Mouse (Mus musculus): Measurements from ENCODE around the gene Rnft1. TPM values are rescaled to one million over a fixed set of nuclear protein-coding genes. Genes with fewer than 3 reads are reported as not detected.
A peak's percentile ranks its signal among the peaks of the same experiment; 100 is the strongest.
"Not testable (repeated sequence)": the region's sequence is repeated elsewhere in the genome, so short reads cannot be mapped to it uniquely, and the experiment has no call there.

Gene Rnft1
- total RNA-seq (2015; ENCODE audit: low replicate concordance) (1.4 and 2.1 TPM in 2 replicates), total RNA-seq (2017; ENCODE audit: low replicate concordance) (1.1 and 2.8 TPM in 2 replicates)

- ATAC-seq (replicated peaks; ENCODE audit: low FRiP score, poor library complexity, severe bottlenecking), result peak; percentile 96
These were observed at the start of gene Rnft1 for GRCm38 (mm10) chr11:86484101-86484868. TSS of gene Rnft1 (plus strand) at chr11:86484657.

- ATAC-seq (replicated peaks; ENCODE audit: low FRiP score, poor library complexity, severe bottlenecking), result no peak
These were observed 47.6 kb upstream of the Rnft1 start for GRCm38 (mm10) chr11:86436843-86437242.

GRCm38 (mm10) chr11:86438261-86438660, 46.2 kb upstream of the Rnft1 start:
- ATAC-seq (replicated peaks; ENCODE audit: low FRiP score, poor library complexity, severe bottlenecking), result no peak

- ATAC-seq (replicated peaks; ENCODE audit: low FRiP score, poor library complexity, severe bottlenecking), result no peak
These were observed 43.7 kb upstream of the Rnft1 start for GRCm38 (mm10) chr11:86440791-86441190.

GRCm38 (mm10) chr11:86453991-86454390, 30.5 kb upstream of the Rnft1 start:
- ATAC-seq (replicated peaks; ENCODE audit: low FRiP score, poor library complexity, severe bottlenecking), result no peak

- no peak for ATAC-seq (replicated peaks; ENCODE audit: low FRiP score, poor library complexity, severe bottlenecking)
These were observed 26.9 kb upstream of the Rnft1 start for GRCm38 (mm10) chr11:86457545-86457944.

GRCm38 (mm10) chr11:86458866-86459265, 25.6 kb upstream of the Rnft1 start:
- ATAC-seq (replicated peaks; ENCODE audit: low FRiP score, poor library complexity, severe bottlenecking), result no peak

GRCm38 (mm10) chr11:86462579-86462978, 21.9 kb upstream of the Rnft1 start:
- ATAC-seq (replicated peaks; ENCODE audit: low FRiP score, poor library complexity, severe bottlenecking), result no peak

- not testable (repeated sequence) for ATAC-seq (replicated peaks; ENCODE audit: low FRiP score, poor library complexity, severe bottlenecking)
These were observed 20.2 kb upstream of the Rnft1 start for GRCm38 (mm10) chr11:86464275-86464674.

- ATAC-seq (replicated peaks; ENCODE audit: low FRiP score, poor library complexity, severe bottlenecking), result no peak
These were observed 16.1 kb upstream of the Rnft1 start for GRCm38 (mm10) chr11:86468345-86468744.

GRCm38 (mm10) chr11:86468971-86469370, 15.5 kb upstream of the Rnft1 start:
- no peak for ATAC-seq (replicated peaks; ENCODE audit: low FRiP score, poor library complexity, severe bottlenecking)

GRCm38 (mm10) chr11:86471785-86472184, 12.7 kb upstream of the Rnft1 start:
- ATAC-seq (replicated peaks; ENCODE audit: low FRiP score, poor library complexity, severe bottlenecking), result no peak

GRCm38 (mm10) chr11:86472771-86473171, 11.7 kb upstream of the Rnft1 start:
- ATAC-seq (replicated peaks; ENCODE audit: low FRiP score, poor library complexity, severe bottlenecking), result no peak

- ATAC-seq (replicated peaks; ENCODE audit: low FRiP score, poor library complexity, severe bottlenecking), result no peak
These were observed 10.9 kb upstream of the Rnft1 start for GRCm38 (mm10) chr11:86473576-86473975.

- ATAC-seq (replicated peaks; ENCODE audit: low FRiP score, poor library complexity, severe bottlenecking), result peak; percentile 62
These were observed 553 bp downstream of the Rnft1 start for GRCm38 (mm10) chr11:86484910-86485510.

- ATAC-seq (replicated peaks; ENCODE audit: low FRiP score, poor library complexity, severe bottlenecking), result no peak
These were observed 6.3 kb downstream of the Rnft1 start for GRCm38 (mm10) chr11:86490782-86491181.

GRCm38 (mm10) chr11:86497356-86497755, 12.9 kb downstream of the Rnft1 start:
- no peak for ATAC-seq (replicated peaks; ENCODE audit: low FRiP score, poor library complexity, severe bottlenecking)

- no peak for ATAC-seq (replicated peaks; ENCODE audit: low FRiP score, poor library complexity, severe bottlenecking)
These were observed 13.5 kb downstream of the Rnft1 start for GRCm38 (mm10) chr11:86497908-86498307.

- ATAC-seq (replicated peaks; ENCODE audit: low FRiP score, poor library complexity, severe bottlenecking), result no peak
These were observed 16.3 kb downstream of the Rnft1 start for GRCm38 (mm10) chr11:86500795-86501194.

- no peak for ATAC-seq (replicated peaks; ENCODE audit: low FRiP score, poor library complexity, severe bottlenecking)
These were observed 18.7 kb downstream of the Rnft1 start for GRCm38 (mm10) chr11:86503121-86503520.

- ATAC-seq (replicated peaks; ENCODE audit: low FRiP score, poor library complexity, severe bottlenecking), result no peak
These were observed 22.9 kb downstream of the Rnft1 start for GRCm38 (mm10) chr11:86507334-86507733.

Measured in erythroid progenitor cell, adult 5-6 weeks (primary cell).